Comparison of ENCODE assay signal across 31 mouse cellular contexts in the genomic region with DNA sequence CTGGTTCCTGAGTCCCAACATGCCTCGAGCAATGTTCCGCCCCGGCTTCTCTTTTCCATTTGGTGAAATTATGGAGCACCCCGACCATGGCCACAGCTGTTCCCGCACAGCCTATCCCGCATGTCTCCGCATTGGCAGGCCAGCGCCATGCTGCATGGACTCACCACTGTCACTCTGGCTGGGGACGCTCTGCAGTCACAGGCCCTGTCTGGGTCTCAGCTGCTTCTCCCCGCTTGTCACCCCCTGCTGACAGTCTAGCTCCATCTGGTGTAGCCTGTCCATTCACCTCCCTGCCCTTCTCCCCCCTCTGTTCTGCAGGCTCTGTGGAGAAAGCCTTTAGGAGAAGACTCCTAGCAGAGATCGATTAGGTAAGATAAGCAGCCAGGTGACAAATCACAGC. TPM values are rescaled to one million over a fixed set of nuclear protein-coding genes. Genes with fewer than 3 reads are reported as not detected.
DNase-seq lines count a peak whose midpoint lies in the region; ATAC-seq lines count a peak whose summit lies in the region.
"Had no signal": no experiment of that assay in that cellular context is flagged by ENCODE, and none has a peak within 500 bp of the region (broad histone marks: within the 10 kb centered on the region; RNA-seq: fewer than 3 reads in every experiment).

No protein-coding gene starts in this region.

- H3K9ac ChIP-seq in midbrain, embryonic 14.5 days (replicated peaks; ENCODE audit: low read length), result no peak overlapping the region
- no peak overlapping the region for H3K9ac ChIP-seq in hindbrain, embryonic 12.5 days
- H3K9ac ChIP-seq: forebrain, embryonic 15.5 days; heart, embryonic 12.5 days; limb, embryonic 12.5 days; liver, embryonic 15.5 days; lung, embryonic 15.5 days; stomach, embryonic 15.5 days had no signal

- no peaks in the 10 kb centered on the region for H3K27me3 ChIP-seq in midbrain, embryonic 14.5 days (ENCODE audit: control insufficient read depth, insufficient read depth, low read length)
- no peaks in the 10 kb centered on the region for H3K27me3 ChIP-seq in midbrain, embryonic 10.5 days (ENCODE audit: low read depth, poor library complexity, severe bottlenecking)
- H3K27me3 ChIP-seq in hindbrain, embryonic 12.5 days, result peaks cover 11% of the 10 kb centered on the region; the same call in 1 of the 2 replicates
- H3K27me3 ChIP-seq: forebrain, embryonic 15.5 days; liver, embryonic 15.5 days; lung, embryonic 15.5 days; stomach, embryonic 15.5 days had no signal

- peaks cover 46% of the 10 kb centered on the region for H3K36me3 ChIP-seq in midbrain, embryonic 14.5 days (ENCODE audit: control insufficient read depth, insufficient read depth, low read length)
- H3K36me3 ChIP-seq in midbrain, embryonic 10.5 days, result peaks cover 3% of the 10 kb centered on the region; the same call in 1 of the 2 replicates
- peaks cover 39% of the 10 kb centered on the region for H3K36me3 ChIP-seq in hindbrain, embryonic 12.5 days
- H3K36me3 ChIP-seq: heart, embryonic 12.5 days; limb, embryonic 12.5 days; liver, embryonic 15.5 days; lung, embryonic 15.5 days; stomach, embryonic 15.5 days had no signal

- no peak overlapping the region for H3K27ac ChIP-seq in midbrain, embryonic 14.5 days (replicated peaks; ENCODE audit: low read depth, low read length)
- no peak overlapping the region for H3K27ac ChIP-seq in midbrain, embryonic 10.5 days (replicated peaks)
- no peak overlapping the region for H3K27ac ChIP-seq in hindbrain, embryonic 12.5 days
- H3K27ac ChIP-seq: forebrain, embryonic 15.5 days; gastrocnemius, adult 2 months; heart, adult 2 months; limb, embryonic 12.5 days; liver, embryonic 15.5 days; lung, embryonic 15.5 days; stomach, embryonic 15.5 days had no signal

- no peak overlapping the region for H3K4me2 ChIP-seq in midbrain, embryonic 14.5 days (ENCODE audit: low read length)
- H3K4me2 ChIP-seq in hindbrain, embryonic 12.5 days (replicated peaks), result no peak overlapping the region
- H3K4me2 ChIP-seq: forebrain, embryonic 15.5 days; heart, embryonic 12.5 days; limb, embryonic 12.5 days; liver, embryonic 15.5 days; lung, embryonic 15.5 days; stomach, embryonic 15.5 days had no signal

- H3K4me3 ChIP-seq in midbrain, embryonic 14.5 days (replicated peaks; ENCODE audit: low read depth, low read length), result no peak overlapping the region
- no peak overlapping the region for H3K4me3 ChIP-seq in midbrain, embryonic 10.5 days
- H3K4me3 ChIP-seq in hindbrain, embryonic 12.5 days, result no peak overlapping the region
- H3K4me3 ChIP-seq: forebrain, embryonic 15.5 days; gastrocnemius, adult 2 months; heart, adult 2 months; heart, embryonic 12.5 days; limb, embryonic 12.5 days; liver, embryonic 15.5 days; lung, embryonic 15.5 days; megakaryocyte, embryonic 14.5 days; stomach, embryonic 15.5 days had no signal

- no peak for ATAC-seq in midbrain, embryonic 14.5 days (ENCODE audit: low FRiP score, low TSS enrichment)
- ATAC-seq in hindbrain, embryonic 12.5 days (ENCODE audit: low FRiP score), result peak; percentile 57
- ATAC-seq: activated CD4-positive, CD25-positive, alpha-beta regulatory T cell, adult 4 months; forebrain, embryonic 15.5 days; inflammation-experienced regulatory T-cells, adult 6 months had no signal

- peak; percentile 64 to 65 for DNase-seq in cerebellum, postnatal 10 days
- DNase-seq in cerebellum, adult 8-10 months, result no peak
- peak; percentile 27 for DNase-seq in midbrain, embryonic 14.5 days
- DNase-seq in midbrain, embryonic 10.5 days (ENCODE audit: low spot score), result no peak
- DNase-seq in retina, postnatal 1 day, result peak; percentile 56
- DNase-seq in lung, postnatal 25 days (ENCODE audit: low spot score), result no peak
- DNase-seq: adrenal gland, adult 2 months; adrenal gland, postnatal 36 days; cerebellum, adult 2 months; cerebellum, postnatal 36 days; gastrocnemius, adult 2 months; gastrocnemius, postnatal 36 days; heart, adult 2 months; heart, postnatal 4 days; kidney, adult 11 months; kidney, postnatal 14 days; layer of hippocampus, adult 9-11 months; lung, postnatal 36 days; right cerebral cortex, postnatal 25 days had no signal

- H3K9me3 ChIP-seq in midbrain, embryonic 14.5 days (ENCODE audit: control insufficient read depth, low read length), result no peaks in the 10 kb centered on the region
- no peaks in the 10 kb centered on the region for H3K9me3 ChIP-seq in midbrain, embryonic 10.5 days (replicated peaks)
- no peaks in the 10 kb centered on the region for H3K9me3 ChIP-seq in hindbrain, embryonic 12.5 days (replicated peaks)
- H3K9me3 ChIP-seq: forebrain, embryonic 15.5 days; heart, embryonic 12.5 days; limb, embryonic 12.5 days; liver, embryonic 15.5 days; lung, embryonic 15.5 days; megakaryocyte, embryonic 14.5 days; stomach, embryonic 15.5 days had no signal

- H3K4me1 ChIP-seq in midbrain, embryonic 14.5 days (ENCODE audit: control insufficient read depth, insufficient read depth, low read length), result peaks cover 27% of the 10 kb centered on the region
- peaks cover 17% of the 10 kb centered on the region for H3K4me1 ChIP-seq in midbrain, embryonic 10.5 days
- peaks cover 24% of the 10 kb centered on the region for H3K4me1 ChIP-seq in hindbrain, embryonic 12.5 days
- H3K4me1 ChIP-seq: liver, embryonic 15.5 days; megakaryocyte, embryonic 14.5 days had no signal

- 54% methylated on average over 11 of the region's 11 CpGs for WGBS in midbrain, embryonic 14.5 days
- 86% methylated on average over 11 of the region's 11 CpGs for WGBS in midbrain, embryonic 10.5 days
- 65% methylated on average over 11 of the region's 11 CpGs for WGBS in hindbrain, embryonic 12.5 days

RNA-seq across cellular contexts. Expression of gene Slc6a1, which starts 18.3 kb away (rescaled TPM):
- polyA plus RNA-seq in midbrain, embryonic 14.5 days (2014; fragmentation: Nextera tagmentation; extraction: Ambion mirVana), result 116 and 125 TPM in 2 replicates
- 4.7 and 13.1 TPM in 2 replicates for polyA plus RNA-seq in midbrain, embryonic 10.5 days (2016; fragmentation: Nextera tagmentation; extraction: Ambion mirVana)
- 47.1 and 47.6 TPM in 2 replicates for polyA plus RNA-seq in hindbrain, embryonic 12.5 days (2016; fragmentation: Nextera tagmentation; extraction: Ambion mirVana)
- polyA plus RNA-seq: adrenal gland, adult 2 months; C2C12; heart, postnatal 0 days; limb, embryonic 12.5 days had no signal

Comparison
In these comparisons a context has a peak if more than half of its experiments do, and no peak if none do; other contexts are left out.
1. DNase-seq: peak in cerebellum, postnatal 10 days (2 of 2), midbrain, embryonic 14.5 days (single experiment) and retina, postnatal 1 day (single experiment); none in cerebellum, adult 8-10 months (single experiment), midbrain, embryonic 10.5 days (single experiment) and lung, postnatal 25 days (single experiment).